Mouse (Mus musculus): ENCODE measurements at regions not wholly inside any gene's neighbourhood (a gene's known extent, or its start where the extent isn't known, plus 50 kb on each side); places are given as distances from the start of the nearest gene placed in this dataset.

GRCm38 (mm10) chr8:128272866-128273344 is 85.5 kb upstream of the Nrp1 start:
- Histone ChIP-seq H3K27ac (ENCODE audit: control insufficient read depth, low read depth, low read length) (no peak overlapping the region), H3K9ac (ENCODE audit: control insufficient read depth, low read depth, low read length, poor library complexity, severe bottlenecking) (no peak overlapping the region), H3K4me3 (ENCODE audit: control insufficient read depth in 1 of 2, insufficient read depth in 1 of 2, low read depth in 2 of 2, low read length in 2 of 2) (no peak overlapping the region), H3K4me1 (ENCODE audit: control insufficient read depth in 1 of 2, insufficient read depth in 2 of 2, low read length in 2 of 2) (no peaks in the 10 kb centered on the region), H3K9me3 (replicated peaks; ENCODE audit: insufficient read depth, low read length) (no peaks in the 10 kb centered on the region), H3K79me2 (ENCODE audit: control insufficient read depth, insufficient read depth, low read length, poor library complexity) (no peaks in the 10 kb centered on the region), H3K36me3 (ENCODE audit: control insufficient read depth in 1 of 2, insufficient read depth in 2 of 2, low read length in 2 of 2) (no peaks in the 10 kb centered on the region), H3K27me3 (ENCODE audit: control insufficient read depth in 1 of 2, insufficient read depth in 2 of 2, low read length in 2 of 2) (no peaks in the 10 kb centered on the region)
- TF ChIP-seq HCFC1 (IDR thresholded peaks at IDR 0.05; ENCODE audit: low read depth, low read length) (no peak), MYC (IDR thresholded peaks at IDR 0.05; ENCODE audit: low read depth, low read length) (no peak), TBP (IDR thresholded peaks at IDR 0.05; ENCODE audit: low read depth, low read length) (no peak), UBTF (IDR thresholded peaks at IDR 0.05; ENCODE audit: borderline replicate concordance, insufficient read depth, low read depth, low read length) (no peak), TAL1 (IDR thresholded peaks at IDR 0.05; ENCODE audit: low read length) (no peak), ELF1 (IDR thresholded peaks at IDR 0.05; ENCODE audit: low read depth, low read length) (no peak), POLR2AphosphoS5 (IDR thresholded peaks at IDR 0.05; ENCODE audit: borderline replicate concordance, low read depth, low read length) (no peak), SMC3 (IDR thresholded peaks at IDR 0.05; ENCODE audit: low read depth, low read length) (no peak), ETS1 (IDR thresholded peaks at IDR 0.05; ENCODE audit: low read depth, low read length) (no peak), MXI1 (IDR thresholded peaks at IDR 0.05; ENCODE audit: low read depth, low read length) (no peak), ZKSCAN1 (IDR thresholded peaks at IDR 0.05; ENCODE audit: low read depth, low read length) (no peak), ZMIZ1 (IDR thresholded peaks at IDR 0.05; ENCODE audit: low read depth, low read length) (no peak), MAZ (IDR thresholded peaks at IDR 0.05; ENCODE audit: low read depth, low read length) (no peak), BHLHE40 (IDR thresholded peaks at IDR 0.05; ENCODE audit: borderline replicate concordance, low read depth, low read length) (no peak), RCOR1 (IDR thresholded peaks at IDR 0.05; ENCODE audit: low read depth, low read length) (no peak), GATA1 (IDR thresholded peaks at IDR 0.05; ENCODE audit: low read depth, low read length) (no peak), POLR2AphosphoS2 (IDR thresholded peaks at IDR 0.05; ENCODE audit: low read length) (no peak), ZNF384 (IDR thresholded peaks at IDR 0.05; ENCODE audit: low read depth, low read length) (no peak), CHD1 (IDR thresholded peaks at IDR 0.05; ENCODE audit: low read depth, low read length) (no peak), POLR2A (IDR thresholded peaks at IDR 0.05; ENCODE audit: control insufficient read depth in 1 of 2, insufficient read depth in 1 of 2, low read depth in 1 of 2, low read length in 2 of 2, poor library complexity in 1 of 2) (no peak)
- DNase-seq (ENCODE audit: low read depth, low spot score): no peak

DNA sequence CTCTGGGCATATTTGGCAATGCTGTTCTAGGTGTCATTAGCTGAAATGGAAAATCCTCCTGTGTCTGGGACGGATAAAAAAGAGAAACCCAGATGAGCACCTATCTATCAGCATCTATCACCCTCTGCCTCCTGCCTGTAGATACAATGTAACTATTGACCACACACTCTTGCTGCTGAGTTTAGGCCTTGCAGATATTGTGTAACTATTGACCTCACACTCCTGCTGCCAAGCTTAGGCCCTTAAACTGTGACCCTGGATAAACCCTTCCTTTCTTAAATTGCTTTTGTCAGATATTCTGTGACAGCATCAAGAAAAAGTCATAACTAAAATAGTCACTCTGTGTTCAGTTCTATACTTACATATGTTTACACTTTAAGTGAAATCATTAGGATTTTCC is 81.9 kb upstream of the Nrp1 start:
- Histone ChIP-seq H3K79me2 (ENCODE audit: control insufficient read depth, insufficient read depth, low read length, poor library complexity) (no peaks in the 10 kb centered on the region), H3K4me1 (ENCODE audit: control insufficient read depth in 1 of 2, insufficient read depth in 2 of 2, low read length in 2 of 2) (no peaks in the 10 kb centered on the region), H3K36me3 (ENCODE audit: control insufficient read depth in 1 of 2, insufficient read depth in 2 of 2, low read length in 2 of 2) (no peaks in the 10 kb centered on the region), H3K9ac (ENCODE audit: control insufficient read depth, low read depth, low read length, poor library complexity, severe bottlenecking) (no peak overlapping the region), H3K27ac (ENCODE audit: control insufficient read depth, low read depth, low read length) (no peak overlapping the region), H3K9me3 (replicated peaks; ENCODE audit: insufficient read depth, low read length) (no peaks in the 10 kb centered on the region), H3K27me3 (ENCODE audit: control insufficient read depth in 1 of 2, insufficient read depth in 2 of 2, low read length in 2 of 2) (no peaks in the 10 kb centered on the region), H3K4me3 (ENCODE audit: control insufficient read depth in 1 of 2, insufficient read depth in 1 of 2, low read depth in 2 of 2, low read length in 2 of 2) (no peak overlapping the region)
- TF ChIP-seq CHD2 (IDR thresholded peaks at IDR 0.05; ENCODE audit: low read length) (no peak), TCF12 (IDR thresholded peaks at IDR 0.05; ENCODE audit: low read depth, low read length) (no peak), NELFE (IDR thresholded peaks at IDR 0.05; ENCODE audit: low read depth, low read length) (no peak), ZNF384 (IDR thresholded peaks at IDR 0.05; ENCODE audit: low read depth, low read length) (no peak), CHD1 (IDR thresholded peaks at IDR 0.05; ENCODE audit: low read depth, low read length) (no peak), MEF2A (IDR thresholded peaks at IDR 0.05; ENCODE audit: extremely low read depth, insufficient replicate concordance, low read depth, low read length, poor library complexity, severe bottlenecking) (no peak), POLR2AphosphoS5 (IDR thresholded peaks at IDR 0.05; ENCODE audit: borderline replicate concordance, low read depth, low read length) (no peak), MAFK (IDR thresholded peaks at IDR 0.05; ENCODE audit: borderline replicate concordance, low read depth, low read length) (no peak), ZMIZ1 (IDR thresholded peaks at IDR 0.05; ENCODE audit: low read depth, low read length) (no peak), KAT2A (conservative IDR thresholded peaks at IDR 0.05; ENCODE audit: low read depth, low read length) (no peak), RCOR1 (IDR thresholded peaks at IDR 0.05; ENCODE audit: low read depth, low read length) (no peak)
- no peak for DNase-seq (ENCODE audit: low read depth, low spot score)
